Mouse (Mus musculus): Measurements from ENCODE around the gene Osbpl9.

Gene Osbpl9

DNA sequence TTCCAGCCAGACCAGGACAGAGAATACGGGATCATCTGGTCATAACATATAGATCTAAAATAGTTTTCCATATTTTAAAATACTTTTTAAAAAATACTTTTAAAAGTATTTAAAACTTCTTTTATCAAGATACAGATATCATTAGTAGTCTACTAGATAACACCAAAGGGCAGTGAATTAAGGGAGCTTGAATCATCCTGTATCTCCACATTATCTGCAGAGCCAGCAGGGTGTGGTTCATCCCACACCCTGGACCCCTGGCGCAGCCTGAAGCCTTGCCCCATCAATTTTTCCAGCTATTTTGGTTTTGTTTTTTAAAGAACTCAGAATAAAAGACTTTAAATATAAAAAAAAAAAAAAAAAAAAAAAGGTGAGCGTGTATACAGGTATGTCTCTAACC lies 103.2 kb downstream of the Osbpl9 start:
- DNase-seq = no peak

DNA sequence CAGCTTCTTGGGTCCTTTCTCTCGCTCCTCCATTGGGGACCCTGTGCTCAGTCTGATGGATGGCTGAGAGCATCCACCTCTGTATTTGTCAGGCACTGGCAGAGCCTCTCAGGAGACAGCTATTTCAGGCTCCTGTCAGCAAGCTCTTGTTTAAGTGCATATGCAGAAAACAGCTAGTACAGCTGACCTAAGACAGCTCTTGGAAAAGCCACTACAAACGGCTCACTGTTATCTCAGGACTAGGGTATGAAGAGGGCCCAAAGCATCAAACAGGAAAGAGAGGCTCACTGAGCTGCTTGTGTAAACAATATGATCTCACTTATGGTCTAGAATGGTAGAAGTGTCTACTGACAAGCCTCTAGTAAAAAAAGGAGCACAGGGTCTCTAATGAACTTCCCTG lies 107.8 kb downstream of the Osbpl9 start:
- DNase-seq = no peak

DNA sequence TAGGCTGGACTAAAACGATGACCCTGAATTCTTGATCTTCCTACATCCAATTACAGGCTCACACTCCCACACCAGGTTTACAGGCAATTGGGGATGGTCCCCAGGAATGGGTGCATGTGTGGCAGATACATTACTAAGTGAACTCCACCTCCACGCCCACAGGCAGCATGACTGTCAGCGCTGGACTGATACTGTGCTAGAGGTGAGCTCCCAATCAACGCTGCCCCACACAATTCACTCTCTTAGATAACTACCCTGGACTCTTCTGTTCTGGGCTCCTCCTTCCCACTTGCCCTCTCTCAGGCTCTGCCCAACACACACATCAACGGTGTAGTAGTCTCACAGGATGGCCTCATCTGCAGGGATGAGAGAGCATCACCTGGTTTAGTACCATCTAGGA lies 109.7 kb downstream of the Osbpl9 start:
- DNase-seq = no peak

DNA sequence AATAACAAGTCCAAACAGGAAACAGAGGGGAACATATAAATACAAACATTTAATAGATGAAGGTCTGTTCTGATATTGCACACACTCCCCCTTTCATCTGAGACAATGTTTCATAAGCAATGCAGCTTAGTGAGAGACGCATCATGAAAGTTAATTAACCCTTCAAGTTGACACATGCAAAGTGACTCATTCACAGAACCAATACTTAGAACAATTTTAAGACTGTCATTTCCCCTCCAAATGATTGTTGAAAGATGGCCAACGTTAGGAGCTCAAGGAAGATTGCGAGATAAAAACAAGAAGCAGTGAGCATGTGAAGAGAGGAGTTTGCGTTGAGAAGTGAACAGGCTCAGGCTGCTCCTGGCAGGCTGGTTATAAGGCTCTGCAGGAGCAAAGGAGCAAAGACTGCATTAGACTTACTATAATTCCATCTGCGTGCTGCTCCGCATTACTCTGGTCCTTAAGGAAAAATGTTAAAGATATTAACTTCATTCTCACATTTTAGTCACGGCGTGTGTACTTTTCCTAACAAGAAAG lies 110.8 kb downstream of the Osbpl9 start:
- DNase-seq = no peak

DNA sequence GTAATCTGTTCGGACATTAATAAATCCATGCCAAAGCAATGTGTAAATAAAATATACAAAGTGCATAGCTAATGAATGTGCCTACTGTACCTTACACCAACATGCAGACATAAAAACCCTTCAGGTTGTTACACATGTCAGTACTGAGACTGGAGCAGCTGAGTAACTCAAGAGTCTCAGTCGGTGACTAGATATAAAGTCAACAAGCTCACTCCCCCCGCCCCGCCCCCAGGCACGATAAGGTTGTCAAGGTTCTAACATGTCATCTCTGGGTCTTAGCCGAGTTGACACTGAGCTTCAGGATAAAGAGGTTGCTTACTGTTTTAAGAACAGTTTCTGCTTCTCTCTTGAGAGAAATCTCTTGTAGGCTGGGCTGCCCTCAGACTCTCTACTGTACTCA lies 112.1 kb downstream of the Osbpl9 start:
- DNase-seq = peak; percentile 24

DNA sequence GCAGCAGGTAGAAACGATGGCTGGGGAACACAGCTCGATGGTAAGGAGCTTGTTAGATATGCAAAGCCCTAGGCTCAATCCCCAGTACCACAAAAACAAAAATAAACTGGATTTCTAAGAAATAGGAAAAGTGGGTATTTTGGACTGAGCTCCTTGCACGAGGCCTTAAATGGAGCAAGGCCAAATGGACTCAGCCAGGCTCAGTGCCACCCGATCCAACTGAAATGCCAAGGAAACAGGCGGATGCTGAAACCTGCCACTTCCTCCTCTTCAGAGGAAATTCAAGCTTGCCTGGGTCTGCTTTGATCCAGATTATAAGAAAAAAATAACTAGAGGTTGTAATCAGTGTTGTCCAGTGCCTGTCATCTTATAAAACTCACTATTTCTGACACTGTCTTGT lies 112.9 kb downstream of the Osbpl9 start:
- DNase-seq = no peak

DNA sequence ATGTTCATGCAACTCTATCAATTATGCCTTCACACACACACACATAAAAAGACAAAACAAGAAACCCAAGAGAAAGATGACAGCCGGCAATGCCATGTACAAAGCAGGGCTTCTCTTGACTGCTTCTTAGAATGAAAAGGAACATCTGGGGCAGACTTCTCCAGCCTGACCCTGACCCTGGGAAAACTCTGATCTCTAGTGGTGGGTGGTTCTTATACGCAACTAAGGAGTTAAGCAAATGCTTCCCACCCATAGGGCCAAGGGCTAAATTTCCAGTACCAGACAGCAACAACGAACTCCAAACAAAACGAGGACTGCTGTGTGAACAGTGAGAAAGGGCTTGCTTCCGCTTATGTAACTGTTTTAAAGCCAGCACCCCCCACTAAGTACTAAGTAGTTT lies 122.0 kb downstream of the Osbpl9 start:
- peak; percentile 49 for DNase-seq

DNA sequence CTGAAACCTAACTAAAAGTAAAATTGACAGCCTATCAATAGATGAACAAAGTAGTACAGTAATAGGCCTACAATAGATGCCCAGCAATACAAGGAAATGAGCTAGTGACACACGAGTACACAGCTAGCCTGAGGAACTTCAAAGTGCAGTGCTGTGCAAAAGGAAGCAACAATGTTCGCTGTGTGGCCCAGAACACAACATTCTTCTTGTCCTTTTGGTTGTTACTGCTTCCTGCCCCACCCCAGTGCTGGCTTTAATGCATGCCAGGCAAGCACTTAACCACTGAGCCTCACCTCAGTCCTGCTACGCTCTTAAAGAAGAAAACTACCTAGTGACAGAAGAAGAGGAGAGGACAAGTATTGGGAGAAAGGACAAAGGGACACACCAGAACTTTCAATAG lies 122.4 kb downstream of the Osbpl9 start:
- DNase-seq = peak; percentile 45

DNA sequence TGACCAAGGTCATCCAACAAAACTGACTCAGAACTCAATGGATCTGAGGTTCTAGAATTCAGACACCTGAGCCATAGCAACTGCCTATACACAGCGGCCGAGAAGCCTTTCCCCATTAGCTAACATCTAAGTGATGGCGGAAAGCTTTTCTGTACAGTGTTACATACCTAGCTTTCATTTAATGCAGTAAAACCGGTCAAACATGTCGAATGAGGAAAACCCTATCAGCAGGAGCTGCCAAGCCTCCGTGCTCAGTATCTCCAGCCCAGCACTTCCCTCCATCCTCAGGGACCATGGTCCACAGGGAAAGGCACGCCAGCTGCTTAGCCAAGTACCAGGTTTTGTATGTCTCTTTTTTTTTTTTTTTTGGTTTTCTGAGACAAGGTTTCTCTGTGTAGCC lies 123.1 kb downstream of the Osbpl9 start:
- DNase-seq = no peak

DNA sequence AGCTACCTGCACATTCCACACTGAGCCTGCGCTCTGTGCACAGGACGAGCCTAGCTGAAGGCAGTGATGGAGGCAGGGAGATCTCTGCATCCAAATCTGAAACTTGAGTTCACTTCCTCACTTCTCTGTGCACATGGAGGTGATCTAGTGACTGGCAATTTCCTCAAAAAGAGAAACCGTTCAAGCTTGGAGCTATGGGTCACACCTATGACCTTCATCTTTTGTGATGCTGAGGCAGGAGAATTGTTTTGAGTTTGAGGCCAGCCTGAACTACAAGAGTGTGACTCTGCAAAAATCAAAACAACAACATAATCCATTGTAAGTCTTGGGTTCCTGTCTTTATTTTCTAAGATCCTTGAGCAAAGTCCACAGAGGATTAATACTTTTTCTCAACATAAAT lies 128.8 kb downstream of the Osbpl9 start:
- DNase-seq = no peak

DNA sequence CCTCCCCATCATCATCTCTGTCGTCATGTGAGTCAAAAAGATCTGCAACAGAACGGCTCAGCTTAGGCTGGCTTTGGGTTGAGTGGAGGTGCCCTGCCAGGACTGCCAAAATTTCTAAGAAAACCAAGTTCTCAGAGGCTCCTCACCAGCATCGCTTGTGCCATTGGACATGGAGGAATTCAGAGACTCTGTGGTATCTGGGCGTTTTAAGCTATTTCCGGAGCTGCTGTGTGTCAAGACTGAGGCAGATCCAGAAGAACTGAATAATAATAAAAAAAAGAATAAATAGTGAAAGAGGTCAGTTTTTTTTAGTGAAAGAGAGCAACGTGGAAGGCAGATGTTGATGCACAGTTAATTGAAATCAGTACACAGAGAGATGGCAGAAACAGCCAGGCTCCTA lies 129.2 kb downstream of the Osbpl9 start:
- DNase-seq = no peak

DNA sequence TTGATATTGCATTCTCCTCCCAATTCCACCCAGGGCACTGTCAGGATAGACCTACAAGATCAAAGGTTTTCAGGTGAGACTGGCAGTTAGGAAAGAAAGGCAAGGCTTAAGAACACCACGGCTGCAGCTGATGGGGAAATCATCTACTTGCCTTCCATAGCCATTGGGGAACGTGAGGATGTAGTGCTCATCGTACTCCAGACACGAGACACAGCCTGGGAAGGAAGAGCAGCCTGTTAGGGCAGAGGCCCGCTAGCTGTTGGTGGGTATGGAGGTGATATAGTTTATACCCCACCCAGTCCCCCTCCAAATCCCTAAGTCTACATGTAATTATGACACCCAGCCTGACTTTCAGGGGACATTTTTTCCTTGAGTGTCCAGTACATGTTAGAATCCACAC lies 136.4 kb downstream of the Osbpl9 start:
- no peak for DNase-seq

DNA sequence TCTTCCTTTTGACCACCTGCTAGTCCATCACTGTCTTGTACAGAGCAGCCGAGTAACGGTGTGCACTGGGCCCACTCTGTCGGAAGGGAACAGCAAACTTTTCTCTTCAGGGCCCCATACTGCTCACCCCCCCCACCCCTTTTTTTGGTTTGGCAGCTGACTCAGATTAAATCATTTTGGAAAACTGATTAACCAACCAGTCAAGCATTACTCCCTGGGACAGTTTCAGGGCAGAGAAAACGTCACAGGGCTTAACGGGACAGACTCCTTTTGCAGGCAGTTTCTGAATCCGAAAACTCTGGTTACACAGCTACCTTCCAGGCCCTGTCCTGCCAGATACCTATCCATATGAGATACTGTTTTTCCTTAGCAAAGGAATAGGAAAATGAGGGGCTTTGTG lies 137.1 kb downstream of the Osbpl9 start:
- DNase-seq = no peak

DNA sequence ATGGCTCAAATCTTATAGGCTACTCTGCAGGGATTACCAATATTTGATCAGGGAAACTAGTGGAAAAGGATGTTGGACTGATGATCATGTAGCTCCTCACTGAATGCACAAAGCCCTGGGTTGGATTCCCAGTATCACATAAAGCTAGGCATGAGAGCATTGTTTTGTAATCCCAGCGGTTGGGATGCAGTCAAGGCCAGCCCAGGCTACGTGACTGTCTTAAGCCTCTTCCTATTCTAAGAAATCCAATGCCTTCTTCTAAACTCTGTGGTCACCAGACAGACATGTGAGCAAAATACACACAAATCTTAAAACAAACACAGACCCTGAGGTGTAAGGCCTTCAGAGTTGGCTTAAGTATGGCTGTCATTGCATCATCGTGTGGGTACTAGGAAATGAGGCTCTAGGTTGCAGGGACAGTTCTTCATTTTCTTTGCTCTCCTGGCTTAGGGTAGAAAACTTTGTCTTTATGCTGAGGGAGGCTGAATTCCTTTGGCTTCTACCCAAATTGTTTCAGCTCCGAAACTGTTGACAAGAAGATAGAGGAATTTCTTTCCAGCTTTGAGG lies 142.7 kb downstream of the Osbpl9 start:
- no peak for DNase-seq

DNA sequence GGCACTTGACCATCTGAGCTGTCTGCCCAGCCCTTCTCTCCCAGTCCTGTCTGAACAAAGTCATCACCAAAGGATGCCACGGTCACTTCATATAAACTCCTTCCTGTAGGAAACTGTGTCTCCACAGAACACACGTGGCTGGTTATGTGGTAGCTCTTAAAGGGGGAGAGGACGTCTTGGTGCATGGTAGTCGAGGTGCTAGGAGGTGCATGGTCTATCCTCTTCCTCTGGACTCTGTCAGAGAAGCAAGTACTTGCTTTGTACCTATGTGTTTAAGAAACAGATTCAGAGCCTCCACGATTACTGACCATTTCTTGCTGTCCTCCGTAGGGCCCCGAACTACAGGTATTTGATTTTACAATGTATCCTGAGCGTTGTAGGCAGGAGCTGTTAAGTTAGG lies 144.4 kb downstream of the Osbpl9 start:
- no peak for DNase-seq

DNA sequence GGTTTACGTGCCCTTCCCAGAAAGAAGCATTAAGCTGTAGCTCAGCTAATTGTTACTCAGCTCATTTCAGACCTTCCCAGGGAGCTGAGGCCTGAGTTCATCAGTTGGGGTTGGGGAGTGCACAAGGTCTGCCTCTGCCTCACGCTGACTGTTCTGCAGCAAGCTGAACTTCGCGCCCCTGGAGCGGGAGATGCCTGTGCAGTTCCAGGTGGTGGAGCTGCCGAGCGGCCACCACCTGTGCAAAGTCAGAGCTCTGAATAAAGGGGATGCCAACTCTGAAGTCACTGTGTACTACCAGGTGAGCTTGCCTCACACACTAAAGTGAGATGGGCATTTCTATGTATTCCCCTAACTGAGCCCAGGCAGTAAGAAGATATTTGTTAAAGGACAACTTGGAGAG lies 145.7 kb downstream of the Osbpl9 start:
- no peak for DNase-seq

DNA sequence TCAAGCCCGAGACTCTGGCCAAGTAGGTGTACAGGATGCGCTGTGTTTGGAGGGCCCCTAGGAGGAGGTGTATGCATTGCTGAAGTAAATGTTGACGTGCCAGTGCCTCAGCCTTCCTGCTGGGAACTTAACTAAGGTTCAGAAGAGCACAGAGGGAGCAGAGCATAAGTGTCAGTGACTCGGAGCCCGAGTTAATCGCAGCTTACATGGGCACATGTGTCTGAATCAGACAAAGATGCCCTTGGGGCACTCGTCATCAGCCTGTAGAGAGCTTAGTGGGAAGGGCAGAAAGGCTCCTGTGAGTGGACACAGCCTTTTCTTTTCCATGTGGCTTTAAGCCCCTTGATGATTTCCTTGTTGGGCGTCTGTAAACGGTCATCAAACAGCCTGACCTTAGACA lies 148.1 kb downstream of the Osbpl9 start:
- no peak for DNase-seq

DNA sequence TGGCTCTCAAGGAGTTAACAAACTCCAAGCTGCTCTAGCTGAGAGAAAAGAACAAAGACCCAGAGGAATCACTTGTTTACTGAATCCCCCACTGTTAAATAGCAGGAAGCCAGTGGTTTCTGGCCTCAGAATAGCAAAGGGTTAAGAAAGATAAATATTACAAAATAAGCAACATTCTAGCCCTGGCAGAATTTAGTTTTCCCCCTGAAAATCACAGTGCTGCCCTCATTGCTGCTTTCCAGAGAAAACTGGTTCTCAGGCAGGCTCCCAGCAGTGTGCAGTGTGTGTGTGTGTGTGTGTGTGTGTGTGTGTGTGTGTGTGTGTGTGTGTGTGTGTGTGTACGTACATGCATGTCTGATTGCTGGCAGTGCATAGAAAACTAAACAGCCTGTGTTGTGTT lies 149.8 kb downstream of the Osbpl9 start:
- peak; percentile 34 for DNase-seq

DNA sequence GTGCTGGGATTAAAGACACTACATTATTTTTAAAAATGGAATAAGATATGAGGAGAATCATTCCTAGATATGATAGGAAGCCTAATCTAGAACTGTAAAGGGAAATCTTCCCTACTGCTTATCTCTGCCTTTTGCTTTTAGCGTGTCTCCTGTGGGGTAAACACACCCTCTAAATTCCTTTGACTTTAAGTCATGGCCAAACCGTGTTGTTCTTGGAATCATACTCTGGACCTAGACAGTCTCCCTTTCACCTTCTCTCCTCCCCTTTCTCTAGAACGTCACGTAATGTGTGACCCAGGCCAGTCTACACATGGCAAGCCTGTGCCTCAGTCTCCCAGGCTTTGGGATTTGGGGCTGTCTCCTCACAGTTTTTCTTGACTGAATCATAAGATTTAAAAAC lies 153.8 kb downstream of the Osbpl9 start:
- no peak for DNase-seq

DNA sequence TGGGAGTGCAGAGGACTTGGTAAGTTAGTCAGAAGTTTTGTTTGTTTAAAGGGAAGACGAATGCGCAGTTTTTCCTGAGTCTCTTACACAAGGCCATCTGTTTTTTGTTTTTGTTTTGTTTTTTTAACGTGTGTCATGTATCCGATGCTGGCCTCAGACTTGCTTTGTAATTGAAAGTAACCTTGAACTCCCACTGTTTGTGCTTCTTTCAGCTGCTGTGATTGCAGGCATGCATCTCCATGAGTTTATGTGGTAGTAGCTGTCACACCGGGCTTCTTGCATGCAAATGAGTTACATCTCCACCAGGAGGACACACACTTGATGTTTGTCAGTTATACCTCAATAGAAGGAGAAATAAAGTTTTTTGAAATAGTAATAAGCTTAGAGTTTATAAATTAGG lies 158.3 kb downstream of the Osbpl9 start:
- no peak for DNase-seq

DNA sequence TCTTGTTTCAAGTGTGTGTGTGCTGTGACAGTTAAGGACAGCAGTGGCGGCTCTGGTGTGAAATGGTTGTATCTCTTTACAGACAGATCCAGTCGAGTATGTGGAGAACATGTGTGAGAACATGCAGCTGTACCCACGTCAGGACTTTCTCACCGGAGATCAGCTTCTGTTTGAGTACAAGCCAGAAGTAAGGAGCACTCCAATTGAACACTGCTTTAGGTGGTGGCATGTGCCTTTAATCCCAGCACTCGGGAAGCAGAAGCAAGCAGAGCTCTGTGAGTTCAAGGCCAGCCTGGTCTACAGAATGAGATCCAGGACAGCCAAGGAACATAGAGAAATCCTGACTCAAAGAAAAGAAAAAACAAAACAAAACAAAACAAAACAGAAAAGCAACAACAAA lies 158.8 kb downstream of the Osbpl9 start:
- no peak for DNase-seq

DNA sequence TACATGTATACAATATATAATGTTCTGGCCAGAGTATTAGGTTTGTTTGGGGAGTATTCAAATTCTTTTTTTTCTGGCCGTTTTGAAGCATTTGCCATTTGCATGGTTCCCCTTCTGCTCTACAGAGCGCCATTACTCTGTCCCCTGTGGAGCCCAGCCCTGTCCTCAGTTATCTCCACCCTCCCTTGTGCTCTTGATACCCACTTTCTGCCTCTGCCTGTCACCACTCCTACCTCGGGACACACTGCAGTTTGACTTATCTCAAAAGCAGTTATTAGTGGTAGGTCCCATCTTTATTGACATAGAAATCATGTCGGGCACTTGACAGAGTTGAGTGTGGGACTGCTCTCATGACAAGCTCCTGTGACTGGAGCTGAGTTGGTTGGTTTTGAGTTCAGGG lies 159.3 kb downstream of the Osbpl9 start:
- DNase-seq = no peak

DNA sequence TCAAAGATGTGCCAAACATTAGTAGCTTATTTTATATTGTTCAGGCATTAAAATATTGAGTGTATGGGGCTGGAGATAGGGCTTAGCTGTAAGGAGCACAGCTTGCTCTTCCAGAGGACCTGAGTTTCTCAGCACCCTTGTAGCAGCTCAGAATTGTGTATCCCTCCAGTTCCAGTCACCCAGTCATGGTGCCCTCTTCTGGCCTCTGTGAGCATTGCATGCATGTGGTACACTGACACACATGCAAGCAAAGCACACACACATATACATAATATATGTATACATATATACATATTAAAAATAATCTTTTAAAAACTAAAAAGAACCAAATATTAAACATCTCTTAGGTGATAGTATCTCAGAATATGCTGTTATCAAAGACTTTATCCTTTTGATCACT lies 165.7 kb downstream of the Osbpl9 start:
- DNase-seq = peak; percentile 70

DNA sequence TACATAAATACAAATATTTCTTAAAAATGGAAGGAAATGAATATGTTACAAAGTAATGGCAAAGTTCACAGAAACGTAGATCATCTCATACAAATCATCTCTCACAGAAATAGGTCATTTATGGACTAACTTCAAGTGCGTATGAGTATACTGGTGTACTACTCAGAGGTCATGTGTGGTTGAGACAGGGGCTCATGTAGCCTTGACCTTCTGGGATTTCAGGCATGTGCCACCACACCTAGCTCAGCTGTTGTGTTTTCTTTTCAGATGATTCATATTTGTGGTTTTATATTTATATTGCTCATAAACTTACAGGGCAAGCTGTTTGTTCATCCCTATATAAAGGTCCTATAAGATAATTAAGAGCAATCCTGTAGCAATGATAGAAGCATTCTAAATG lies 171.8 kb downstream of the Osbpl9 start:
- DNase-seq = no peak

DNA sequence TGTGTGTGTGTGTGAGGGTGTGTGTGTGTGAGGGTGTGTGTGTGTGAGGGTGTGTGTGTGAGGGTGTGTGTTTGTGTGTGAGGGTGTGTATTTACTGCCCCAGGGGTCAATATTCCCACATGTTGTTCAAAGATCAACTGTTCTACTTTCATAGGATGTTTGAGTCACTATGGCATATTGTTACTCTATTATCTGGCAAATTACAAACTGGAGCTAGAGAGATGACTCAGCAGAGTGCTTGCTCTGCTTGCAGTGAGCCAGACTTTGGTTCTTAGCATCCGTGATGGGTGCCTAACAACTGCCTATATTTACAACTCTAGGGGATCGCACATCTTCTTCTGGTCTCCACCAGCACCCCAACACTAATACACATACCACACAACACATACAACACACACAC lies 172.2 kb downstream of the Osbpl9 start:
- no peak for DNase-seq

DNA sequence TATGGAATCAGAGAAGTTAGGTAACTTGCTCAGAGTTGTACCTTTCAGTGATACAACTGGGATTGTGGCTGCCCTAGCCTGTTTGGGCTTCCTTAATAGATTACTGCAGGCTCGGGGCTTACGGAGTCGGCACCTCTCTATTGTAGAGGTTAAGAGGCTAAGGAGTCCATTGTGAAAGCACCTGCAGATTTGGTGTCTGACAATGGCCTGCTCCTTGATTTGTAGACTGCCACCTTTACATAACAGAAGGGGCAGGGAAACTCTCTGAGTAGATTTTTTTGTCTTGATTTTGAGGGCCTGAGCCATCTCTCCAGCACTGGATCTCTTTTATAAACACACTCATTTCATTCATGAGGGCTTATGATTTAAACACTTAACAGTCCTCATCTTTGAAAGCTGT lies 175.5 kb downstream of the Osbpl9 start:
- DNase-seq = no peak

Measured in lung, postnatal 10 days (tissue).